9 mouse cellular contexts compared by ENCODE assay signal in genomic region chr16:10786782-10787547, GRCm38 (mm10). TPM values are rescaled to one million over a fixed set of nuclear protein-coding genes. Genes with fewer than 3 reads are reported as not detected.
DNase-seq lines count a peak whose midpoint lies in the region; ATAC-seq and TF ChIP-seq lines count a peak whose summit lies in the region.
"Had no signal": no experiment of that assay in that cellular context is flagged by ENCODE, and none has a peak within 500 bp of the region (broad histone marks: within the 10 kb centered on the region; RNA-seq: fewer than 3 reads in every experiment).

No protein-coding gene starts in this region.

- H3K4me1 ChIP-seq in liver, embryonic 16.5 days (ENCODE audit: control insufficient read depth, low read depth, low read length), result peaks cover 7% of the 10 kb centered on the region

- no peak for ATAC-seq in CD4-positive, CD25-positive, alpha-beta regulatory T cell, adult 4 months
- no peak for ATAC-seq in liver, embryonic 16.5 days (ENCODE audit: low read depth)

- no peak for TF ChIP-seq CTCF in layer of hippocampus, adult 2 months (conservative IDR thresholded peaks at IDR 0.05)

- peak overlapping the region; percentile 100 for H3K4me2 ChIP-seq in liver, embryonic 16.5 days (ENCODE audit: low read depth, low read length)

- H3K27me3 ChIP-seq in liver, embryonic 16.5 days (ENCODE audit: control insufficient read depth, insufficient read depth, low read depth, low read length), result peaks cover 26% of the 10 kb centered on the region

- peak; percentile 28 for DNase-seq in CD4-positive, CD25-positive, alpha-beta regulatory T cell, adult 2 months (ENCODE audit: low read depth, low spot score)
- DNase-seq in layer of hippocampus, adult 2 months (ENCODE audit: low spot score in 2 of 2), result no peak
- no peak for DNase-seq in layer of hippocampus, adult 9-11 months
- peak; percentile 51 to 60 for DNase-seq in heart, adult 9 months (ENCODE audit: low spot score in 2 of 2)
- no peak for DNase-seq in urinary bladder, postnatal 25 days (ENCODE audit: low spot score)
- DNase-seq in layer of hippocampus, adult 9-10 months (ENCODE audit: low spot score), result no peak

- WGBS in liver, embryonic 16.5 days (ENCODE audit: insufficient replicate concordance), result 48% methylated on average over 4 of the region's 4 CpGs

- H3K9ac ChIP-seq in liver, embryonic 16.5 days (ENCODE audit: low read depth, low read length), result no peak overlapping the region

- H3K4me3 ChIP-seq in layer of hippocampus, adult 2 months, result no peak overlapping the region
- H3K4me3 ChIP-seq in liver, embryonic 16.5 days (ENCODE audit: low read depth, low read length), result no peak overlapping the region

- H3K36me3 ChIP-seq in liver, embryonic 16.5 days (ENCODE audit: control insufficient read depth, insufficient read depth), result no peaks in the 10 kb centered on the region

- peak overlapping the region; percentile 97; the same call in 1 of the 2 replicates for H3K27ac ChIP-seq in layer of hippocampus, adult 2 months
- H3K27ac ChIP-seq in liver, embryonic 16.5 days (ENCODE audit: low read length), result no peak overlapping the region

- H3K9me3 ChIP-seq in liver, embryonic 16.5 days (replicated peaks; ENCODE audit: control insufficient read depth, low read length), result no peaks in the 10 kb centered on the region

RNA-seq across cellular contexts. Expression of gene Tnp2, which starts 1.5 kb away (rescaled TPM):
- 1 to 10 TPM; 2.4 to 3.7 TPM for polyA plus RNA-seq in CD4-positive, CD25-positive, alpha-beta regulatory T cell, adult 4 months (2017; shearing (Covaris generic))
- total RNA-seq in layer of hippocampus, adult 2 months (2021), result not detected
- not detected in 2 replicates for polyA plus RNA-seq in liver, embryonic 16.5 days (2015; fragmentation: Nextera tagmentation; extraction: Ambion mirVana)
- total RNA-seq: adrenal gland, postnatal 36 days had no signal

RNA-seq across cellular contexts. Expression of gene Socs1, which starts 1.6 kb away (rescaled TPM):
- polyA plus RNA-seq in CD4-positive, CD25-positive, alpha-beta regulatory T cell, adult 4 months (2017; shearing (Covaris generic)), result 1 to 10 TPM; 2.5 to 3.9 TPM
- total RNA-seq in layer of hippocampus, adult 2 months (2021), result under 1 TPM; 0.59 to 0.97 TPM
- 0.72 and 0.77 TPM in 2 replicates for polyA plus RNA-seq in liver, embryonic 16.5 days (2015; fragmentation: Nextera tagmentation; extraction: Ambion mirVana)

RNA-seq across cellular contexts. Expression of gene Prm3, which starts 3.7 kb away (rescaled TPM):
- not detected for polyA plus RNA-seq in CD4-positive, CD25-positive, alpha-beta regulatory T cell, adult 4 months (2017; shearing (Covaris generic))
- total RNA-seq in layer of hippocampus, adult 2 months (2021), result not detected
- polyA plus RNA-seq in liver, embryonic 16.5 days (2015; fragmentation: Nextera tagmentation; extraction: Ambion mirVana), result not detected in 2 replicates
- total RNA-seq: adrenal gland, postnatal 36 days had no signal

RNA-seq across cellular contexts. Expression of gene Prm2, which starts 9.0 kb away (rescaled TPM):
- polyA plus RNA-seq in CD4-positive, CD25-positive, alpha-beta regulatory T cell, adult 4 months (2017; shearing (Covaris generic)), result not detected
- not detected for total RNA-seq in layer of hippocampus, adult 2 months (2021)
- polyA plus RNA-seq in liver, embryonic 16.5 days (2015; fragmentation: Nextera tagmentation; extraction: Ambion mirVana), result not detected in 2 replicates
- total RNA-seq: adrenal gland, postnatal 36 days had no signal

RNA-seq across cellular contexts. Expression of gene Prm1, which starts 18.7 kb away (rescaled TPM):
- polyA plus RNA-seq in CD4-positive, CD25-positive, alpha-beta regulatory T cell, adult 4 months (2017; shearing (Covaris generic)), result under 1 TPM in 1 of 2 experiments, not detected in 1; 0.75 TPM
- not detected for total RNA-seq in layer of hippocampus, adult 2 months (2021)
- polyA plus RNA-seq in liver, embryonic 16.5 days (2015; fragmentation: Nextera tagmentation; extraction: Ambion mirVana), result not detected in 2 replicates
- total RNA-seq: adrenal gland, postnatal 36 days had no signal

Comparison
In these comparisons a context has a peak if more than half of its experiments do, and no peak if none do; other contexts are left out.
1. DNase-seq: peak in CD4-positive, CD25-positive, alpha-beta regulatory T cell, adult 2 months (single experiment) and heart, adult 9 months (2 of 2); none in layer of hippocampus, adult 2 months (0 of 2), layer of hippocampus, adult 9-11 months (single experiment), urinary bladder, postnatal 25 days (single experiment) and layer of hippocampus, adult 9-10 months (single experiment).